Mouse (Mus musculus) ES-E14 (cell line): ENCODE data around the gene Lancl3. TPM values are rescaled to one million over a fixed set of nuclear protein-coding genes. Genes with fewer than 3 reads are reported as not detected.

ENCODE experiments used
- DNase-seq: peaks from one replicate; pipeline ENCODE4 v3.0.0-alpha.2; 2013; ENCODE audit warnings: low read depth, low spot score
- H3K27ac ChIP-seq: 2 replicates; pipeline ENCODE4 v1.5.1; 2012; ENCODE audit warnings: low read depth, mild to moderate bottlenecking, low read length, moderate library complexity, mixed read lengths; ENCODE audit not compliant: poor library complexity, insufficient read depth, severe bottlenecking
- H3K36me3 ChIP-seq: 2 replicates; pipeline ENCODE4 v1.6.1; 2012; ENCODE audit warnings: mild to moderate bottlenecking, low read length, moderate library complexity, mixed read lengths; ENCODE audit not compliant: control insufficient read depth, poor library complexity, insufficient read depth, severe bottlenecking
- H3K4me1 ChIP-seq, 2 experiments: fragments of 150-350 bp in 1 of 2; sonication (generic) in 1 of 2; 2 replicates each; pipeline ENCODE4 v1.6.1; 2012; ENCODE audit warnings: low read length in 2 of 2, mild to moderate bottlenecking in 1 of 2, mixed read lengths in 1 of 2; ENCODE audit not compliant: control insufficient read depth in 2 of 2, insufficient read depth in 2 of 2, poor library complexity in 1 of 2
- H3K4me3 ChIP-seq, 2 experiments: fragments of 150-350 bp in 1 of 2; sonication (generic) in 1 of 2; 2 replicates each; pipeline ENCODE4 v1.5.1; 2012; ENCODE audit warnings: low read length in 2 of 2, low read depth in 1 of 2, mild to moderate bottlenecking in 1 of 2, mixed read lengths in 1 of 2; ENCODE audit not compliant: insufficient read depth in 1 of 2, poor library complexity in 1 of 2, severe bottlenecking in 1 of 2
- H3K9ac ChIP-seq: 2 replicates; pipeline ENCODE4 v1.6.1; 2012; ENCODE audit warnings: low read depth, mild to moderate bottlenecking, low read length, mixed read lengths; ENCODE audit not compliant: poor library complexity, insufficient read depth, severe bottlenecking
- H3K9me3 ChIP-seq: fragments of 150-350 bp; sonication (generic); 2 replicates; pipeline ENCODE4 v1.6.1; 2012; ENCODE audit warnings: low read depth, mild to moderate bottlenecking, low read length; ENCODE audit not compliant: control insufficient read depth, insufficient read depth
- CHD2 ChIP-seq: IDR thresholded peaks from 2 replicates; pipeline ENCODE4 v1.6.1; 2014; ENCODE audit warnings: mild to moderate bottlenecking, low read depth, low read length, inconsistent platforms
- HCFC1 ChIP-seq: IDR thresholded peaks from 2 replicates; pipeline ENCODE4 v1.6.1; 2012; ENCODE audit warnings: low read length, inconsistent platforms, borderline replicate concordance; ENCODE audit not compliant: insufficient read depth
- MAFK ChIP-seq: IDR thresholded peaks from 2 replicates; pipeline ENCODE4 v1.6.1; 2014; ENCODE audit warnings: mild to moderate bottlenecking, low read depth, low read length, inconsistent platforms; ENCODE audit not compliant: insufficient read depth
- ZC3H11A ChIP-seq: IDR thresholded peaks from 2 replicates; pipeline ENCODE4 v1.6.1; 2012; ENCODE audit warnings: low read depth, mild to moderate bottlenecking, inconsistent platforms, low read length, borderline replicate concordance
- ZNF384 ChIP-seq: IDR thresholded peaks from 2 replicates; pipeline ENCODE4 v1.6.1; 2012; ENCODE audit warnings: low read depth, low read length, inconsistent platforms
- in situ Hi-C, 2 experiments: fragments of 600-800 bp; cut with MboI; formaldehyde crosslinking; loops; one replicate each; pipeline ENCODE4 v1.15.1; 2025; ENCODE audit warnings: low sequenced_read_pairs in 2 of 2, inconsistent platforms in 1 of 2; ENCODE audit not compliant: unreplicated experiment in 2 of 2
- total RNA-seq: library from RNA; depleted of rRNA; stranded (reverse); fragments of 300-350 nt; gene quantifications from 2 replicates; pipeline ENCODE4 v1.2.3, GENCODE M21; 2012; rRNA removed

Gene Lancl3
- 0.48 and 0.49 TPM in 2 replicates for total RNA-seq

GRCm38 (mm10) chrX:9199761-9200371, at the start of gene Lancl3:
Gene Lancl3, plus strand, starts transcription at chrX:9199902.
- no peaks in the 10 kb centered on the region for H3K4me1 ChIP-seq
- no peaks in the 10 kb centered on the region for H3K9me3 ChIP-seq
- no peak within 1 kb of the TSS for H3K27ac ChIP-seq
- peak within 1 kb of the TSS; percentile 60 to 68 for H3K4me3 ChIP-seq
- no peak for TF ChIP-seq ZC3H11A
- no peak for TF ChIP-seq CHD2
- TF ChIP-seq ZNF384, result no peak
- no peak for TF ChIP-seq HCFC1
- TF ChIP-seq MAFK, result no peak
- no peak for DNase-seq
- in situ Hi-C loops, result no loop called here
- no peaks in the 10 kb centered on the region for H3K36me3 ChIP-seq
- peak within 1 kb of the TSS; percentile 68 for H3K9ac ChIP-seq

GRCm38 (mm10) chrX:9179011-9179410, 20.7 kb upstream of the Lancl3 start:
- H3K9me3 ChIP-seq, result no peaks in the 10 kb centered on the region
- no peaks in the 10 kb centered on the region for H3K36me3 ChIP-seq
- no peak for DNase-seq
- H3K9ac ChIP-seq, result no peak overlapping the region
- in situ Hi-C loops, result no loop called here
- no peak overlapping the region for H3K27ac ChIP-seq
- H3K4me1 ChIP-seq, result no peaks in the 10 kb centered on the region
- TF ChIP-seq MAFK, result no peak
- no peak for TF ChIP-seq ZNF384
- TF ChIP-seq CHD2, result no peak
- TF ChIP-seq HCFC1, result no peak
- TF ChIP-seq ZC3H11A, result no peak
- H3K4me3 ChIP-seq, result no peak overlapping the region

- in situ Hi-C loops, result no loop called here
- no peak overlapping the region for H3K9ac ChIP-seq
- no peaks in the 10 kb centered on the region for H3K36me3 ChIP-seq
- H3K4me3 ChIP-seq, result no peak overlapping the region
- DNase-seq, result no peak
- no peak overlapping the region for H3K27ac ChIP-seq
- no peaks in the 10 kb centered on the region for H3K4me1 ChIP-seq
- no peak for TF ChIP-seq ZNF384
- TF ChIP-seq CHD2, result no peak
- TF ChIP-seq HCFC1, result no peak
- no peak for TF ChIP-seq MAFK
- TF ChIP-seq ZC3H11A, result no peak
- no peaks in the 10 kb centered on the region for H3K9me3 ChIP-seq
Observed at GRCm38 (mm10) chrX:9181570-9181969, 18.1 kb upstream of the Lancl3 start.

GRCm38 (mm10) chrX:9200380-9200917, 747 bp downstream of the Lancl3 start:
- H3K4me3 ChIP-seq, result peak overlapping the region; percentile 60 to 68
- in situ Hi-C loops, result no loop called here
- H3K27ac ChIP-seq, result no peak overlapping the region
- peak overlapping the region; percentile 68 for H3K9ac ChIP-seq
- TF ChIP-seq MAFK, result no peak
- no peak for TF ChIP-seq HCFC1
- TF ChIP-seq ZC3H11A, result no peak
- TF ChIP-seq ZNF384, result no peak
- no peak for TF ChIP-seq CHD2
- H3K9me3 ChIP-seq, result no peaks in the 10 kb centered on the region
- DNase-seq, result no peak
- no peaks in the 10 kb centered on the region for H3K36me3 ChIP-seq
- H3K4me1 ChIP-seq, result no peaks in the 10 kb centered on the region
